Mouse (Mus musculus): ENCODE data around the gene Hivep3. TPM values are rescaled to one million over a fixed set of nuclear protein-coding genes. Genes with fewer than 3 reads are reported as not detected.

Gene Hivep3
- polyA plus RNA-seq, 1 experiment from 2014 or later, result 8.6 TPM

- WGBS, result 74% methylated on average over 3 of the region's 3 CpGs
- Histone ChIP-seq H3K9me3 (ENCODE audit: control insufficient read depth, low read depth, low read length) (no peaks in the 10 kb centered on the region), H3K9ac (replicated peaks; ENCODE audit: low read depth, low read length) (no peak overlapping the region), H3K27me3 (ENCODE audit: control insufficient read depth, insufficient read depth, low read length) (no peaks in the 10 kb centered on the region), H3K4me2 (replicated peaks; ENCODE audit: low read depth, low read length) (no peak overlapping the region), H3K36me3 (ENCODE audit: control insufficient read depth, insufficient read depth, low read length) (no peaks in the 10 kb centered on the region), H3K4me1 (ENCODE audit: control insufficient read depth, insufficient read depth, low read length) (0 out of 2 replicates have a peak, but pooled peaks cover 5% of the 10 kb centered on the region), H3K4me3 (ENCODE audit: low read depth, low read length) (no peak overlapping the region), H3K27ac (ENCODE audit: low read length) (no peak overlapping the region)
- ATAC-seq (ENCODE audit: insufficient number of reproducible peaks, insufficient read depth, low FRiP score, low read depth), result no peak
Measured at GRCm38 (mm10) chr4:120071411-120071810, 337.8 kb downstream of the Hivep3 start.

GRCm38 (mm10) chr4:120071842-120072507 lies 338.4 kb downstream of the Hivep3 start:
- 52% methylated on average over 15 of the region's 15 CpGs for WGBS
- Histone ChIP-seq H3K36me3 (ENCODE audit: control insufficient read depth, insufficient read depth, low read length) (no peaks in the 10 kb centered on the region), H3K27ac (ENCODE audit: low read length) (no peak overlapping the region), H3K9me3 (ENCODE audit: control insufficient read depth, low read depth, low read length) (no peaks in the 10 kb centered on the region), H3K4me1 (ENCODE audit: control insufficient read depth, insufficient read depth, low read length) (0 out of 2 replicates have a peak, but pooled peaks cover 5% of the 10 kb centered on the region), H3K9ac (replicated peaks; ENCODE audit: low read depth, low read length) (no peak overlapping the region), H3K27me3 (ENCODE audit: control insufficient read depth, insufficient read depth, low read length) (no peaks in the 10 kb centered on the region), H3K4me2 (replicated peaks; ENCODE audit: low read depth, low read length) (no peak overlapping the region), H3K4me3 (ENCODE audit: low read depth, low read length) (no peak overlapping the region)
- ATAC-seq (ENCODE audit: insufficient number of reproducible peaks, insufficient read depth, low FRiP score, low read depth), result peak; percentile 50; the same call in 1 of the 2 replicates

- Histone ChIP-seq H3K4me3 (ENCODE audit: low read depth, low read length) (no peak overlapping the region), H3K4me2 (replicated peaks; ENCODE audit: low read depth, low read length) (no peak overlapping the region), H3K9me3 (ENCODE audit: control insufficient read depth, low read depth, low read length) (no peaks in the 10 kb centered on the region), H3K27me3 (ENCODE audit: control insufficient read depth, insufficient read depth, low read length) (no peaks in the 10 kb centered on the region), H3K36me3 (ENCODE audit: control insufficient read depth, insufficient read depth, low read length) (no peaks in the 10 kb centered on the region), H3K9ac (replicated peaks; ENCODE audit: low read depth, low read length) (no peak overlapping the region), H3K27ac (ENCODE audit: low read length) (no peak overlapping the region), H3K4me1 (ENCODE audit: control insufficient read depth, insufficient read depth, low read length) (0 out of 2 replicates have a peak, but pooled peaks cover 5% of the 10 kb centered on the region)
- 51% methylated on average over 5 of the region's 5 CpGs for WGBS
- no peak for ATAC-seq (ENCODE audit: insufficient number of reproducible peaks, insufficient read depth, low FRiP score, low read depth)
Measured at GRCm38 (mm10) chr4:120074061-120074460, 340.5 kb downstream of the Hivep3 start.

- 87% methylated on average over 8 of the region's 8 CpGs for WGBS
- no peaks in the 10 kb centered on the region for H3K27me3 ChIP-seq (ENCODE audit: control insufficient read depth, insufficient read depth, low read length)
- H3K36me3 ChIP-seq (ENCODE audit: control insufficient read depth, insufficient read depth, low read length), result no peaks in the 10 kb centered on the region
- no peak for ATAC-seq (ENCODE audit: insufficient number of reproducible peaks, insufficient read depth, low FRiP score, low read depth)
- no peaks in the 10 kb centered on the region for H3K9me3 ChIP-seq (ENCODE audit: control insufficient read depth, low read depth, low read length)
- no peak overlapping the region for H3K9ac ChIP-seq (replicated peaks; ENCODE audit: low read depth, low read length)
- H3K27ac ChIP-seq (ENCODE audit: low read length), result no peak overlapping the region
- H3K4me2 ChIP-seq (replicated peaks; ENCODE audit: low read depth, low read length), result no peak overlapping the region
- H3K4me1 ChIP-seq (ENCODE audit: control insufficient read depth, insufficient read depth, low read length), result 0 out of 2 replicates have a peak, but pooled peaks cover 5% of the 10 kb centered on the region
- H3K4me3 ChIP-seq (ENCODE audit: low read depth, low read length), result no peak overlapping the region
Measured at GRCm38 (mm10) chr4:120077322-120077721, 343.7 kb downstream of the Hivep3 start.

GRCm38 (mm10) chr4:120082527-120082926 lies 348.9 kb downstream of the Hivep3 start:
- Histone ChIP-seq H3K4me3 (ENCODE audit: low read depth, low read length) (no peak overlapping the region), H3K4me2 (replicated peaks; ENCODE audit: low read depth, low read length) (no peak overlapping the region), H3K27ac (ENCODE audit: low read length) (no peak overlapping the region), H3K9me3 (ENCODE audit: control insufficient read depth, low read depth, low read length) (no peaks in the 10 kb centered on the region), H3K4me1 (ENCODE audit: control insufficient read depth, insufficient read depth, low read length) (no peaks in the 10 kb centered on the region), H3K27me3 (ENCODE audit: control insufficient read depth, insufficient read depth, low read length) (no peaks in the 10 kb centered on the region), H3K36me3 (ENCODE audit: control insufficient read depth, insufficient read depth, low read length) (no peaks in the 10 kb centered on the region), H3K9ac (replicated peaks; ENCODE audit: low read depth, low read length) (no peak overlapping the region)
- 90% methylated on average over 5 of the region's 5 CpGs for WGBS
- no peak for ATAC-seq (ENCODE audit: insufficient number of reproducible peaks, insufficient read depth, low FRiP score, low read depth)

- Histone ChIP-seq H3K9me3 (ENCODE audit: control insufficient read depth, low read depth, low read length) (no peaks in the 10 kb centered on the region), H3K27ac (ENCODE audit: low read length) (no peak overlapping the region), H3K9ac (replicated peaks; ENCODE audit: low read depth, low read length) (no peak overlapping the region), H3K4me3 (ENCODE audit: low read depth, low read length) (no peak overlapping the region), H3K4me1 (ENCODE audit: control insufficient read depth, insufficient read depth, low read length) (no peaks in the 10 kb centered on the region), H3K36me3 (ENCODE audit: control insufficient read depth, insufficient read depth, low read length) (no peaks in the 10 kb centered on the region), H3K27me3 (ENCODE audit: control insufficient read depth, insufficient read depth, low read length) (no peaks in the 10 kb centered on the region), H3K4me2 (replicated peaks; ENCODE audit: low read depth, low read length) (no peak overlapping the region)
- 69% methylated on average over 3 of the region's 3 CpGs for WGBS
- ATAC-seq (ENCODE audit: insufficient number of reproducible peaks, insufficient read depth, low FRiP score, low read depth), result no peak
Measured at GRCm38 (mm10) chr4:120083700-120084099, 350.1 kb downstream of the Hivep3 start.

GRCm38 (mm10) chr4:120089536-120089935 lies 356.0 kb downstream of the Hivep3 start:
- ATAC-seq (ENCODE audit: insufficient number of reproducible peaks, insufficient read depth, low FRiP score, low read depth), result no peak
- H3K9me3 ChIP-seq (ENCODE audit: control insufficient read depth, low read depth, low read length), result no peaks in the 10 kb centered on the region
- H3K4me3 ChIP-seq (ENCODE audit: low read depth, low read length), result no peak overlapping the region
- H3K27me3 ChIP-seq (ENCODE audit: control insufficient read depth, insufficient read depth, low read length), result no peaks in the 10 kb centered on the region
- H3K9ac ChIP-seq (replicated peaks; ENCODE audit: low read depth, low read length), result no peak overlapping the region
- no peak overlapping the region for H3K27ac ChIP-seq (ENCODE audit: low read length)
- no peak overlapping the region for H3K4me2 ChIP-seq (replicated peaks; ENCODE audit: low read depth, low read length)
- H3K4me1 ChIP-seq (ENCODE audit: control insufficient read depth, insufficient read depth, low read length), result no peaks in the 10 kb centered on the region
- WGBS, result 88% methylated on average over 8 of the region's 8 CpGs
- no peaks in the 10 kb centered on the region for H3K36me3 ChIP-seq (ENCODE audit: control insufficient read depth, insufficient read depth, low read length)

GRCm38 (mm10) chr4:120091997-120092783 lies 358.6 kb downstream of the Hivep3 start:
- Histone ChIP-seq H3K4me1 (ENCODE audit: control insufficient read depth, insufficient read depth, low read length) (no peaks in the 10 kb centered on the region), H3K4me3 (ENCODE audit: low read depth, low read length) (no peak overlapping the region), H3K27me3 (ENCODE audit: control insufficient read depth, insufficient read depth, low read length) (no peaks in the 10 kb centered on the region), H3K27ac (ENCODE audit: low read length) (no peak overlapping the region), H3K4me2 (replicated peaks; ENCODE audit: low read depth, low read length) (no peak overlapping the region), H3K9ac (replicated peaks; ENCODE audit: low read depth, low read length) (no peak overlapping the region), H3K36me3 (ENCODE audit: control insufficient read depth, insufficient read depth, low read length) (no peaks in the 10 kb centered on the region), H3K9me3 (ENCODE audit: control insufficient read depth, low read depth, low read length) (no peaks in the 10 kb centered on the region)
- ATAC-seq (ENCODE audit: insufficient number of reproducible peaks, insufficient read depth, low FRiP score, low read depth), result no peak
- 85% methylated on average over 1 of the region's 1 CpGs for WGBS

Measured in stomach, embryonic 14.5 days (tissue).